ENCODE assay signal across 24 mouse cellular contexts in the genomic region with DNA sequence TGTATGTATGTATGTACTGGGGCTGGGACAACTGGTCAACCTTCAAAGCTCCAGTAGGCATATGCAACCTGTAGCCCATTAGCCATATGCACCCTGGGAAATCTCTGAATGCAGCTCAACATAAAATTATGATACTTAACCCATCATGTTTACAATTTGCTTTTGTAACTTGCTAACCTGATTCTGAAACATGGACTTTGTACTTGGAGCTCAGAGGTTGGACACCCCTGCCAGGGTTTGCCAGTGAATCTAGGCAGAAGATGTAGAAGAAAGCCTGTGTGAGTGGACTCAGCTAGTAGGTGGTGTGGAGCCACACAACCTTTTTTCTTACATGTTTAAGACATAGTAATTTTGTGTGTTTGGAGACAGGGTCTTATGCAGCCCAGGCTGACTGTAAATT.
DNase-seq lines count a peak whose midpoint lies in the region; ATAC-seq and TF ChIP-seq lines count a peak whose summit lies in the region.
"Had no signal": no experiment of that assay in that cellular context is flagged by ENCODE, and none has a peak within 500 bp of the region (broad histone marks: within the 10 kb centered on the region; RNA-seq: fewer than 3 reads in every experiment).

No protein-coding gene starts in this region.

- H3K36me3 ChIP-seq in liver, adult 2 months (ENCODE audit: control insufficient read depth, insufficient read depth, low read length) = no peaks in the 10 kb centered on the region
- no peaks in the 10 kb centered on the region for H3K36me3 ChIP-seq in splenic B cell, adult 2 months (ENCODE audit: control insufficient read depth, insufficient read depth, low read length, poor library complexity, severe bottlenecking)
- H3K36me3 ChIP-seq in forebrain, embryonic 10.5 days (replicated peaks) = no peaks in the 10 kb centered on the region
- H3K36me3 ChIP-seq: embryonic facial prominence, embryonic 10.5 days; embryonic facial prominence, embryonic 12.5 days; forebrain, embryonic 15.5 days; G1E had no signal

- TF ChIP-seq CTCF in liver, adult 2 months (IDR thresholded peaks at IDR 0.05; ENCODE audit: low read depth, low read length) = no peak

- TF ChIP-seq POLR2A in liver, adult 2 months (IDR thresholded peaks at IDR 0.05; ENCODE audit: extremely low read depth, insufficient read depth, low read length) = no peak

- peak; percentile 32 for DNase-seq in CD4-positive, CD25-positive, alpha-beta regulatory T cell, adult 2 months (ENCODE audit: low read depth, low spot score)
- peak; percentile 93 for DNase-seq in liver, adult 2 months (ENCODE audit: extremely low read depth, low read depth, low spot score)
- DNase-seq in liver = no peak
- peak; percentile 6 for DNase-seq in induced T-regulatory cell, adult 2 months (ENCODE audit: low read depth)
- peak; percentile 19 for DNase-seq in splenic B cell, adult 2 months (ENCODE audit: low read depth, low spot score)
- DNase-seq in forebrain, embryonic 10.5 days (ENCODE audit: extremely low spot score, low spot score) = no peak
- DNase-seq: adrenal gland, adult 8-10 months; adrenal gland, postnatal 14 days; adrenal gland, postnatal 36 days; B cell, adult 2 months; cerebellum, adult 11-12 months; cerebellum, adult 2 months; cerebellum, adult 9-10 months; cerebellum, postnatal 10 days; cerebellum, postnatal 25 days; forebrain, postnatal 0 days had no signal

- H3K9ac ChIP-seq in liver, adult 2 months (ENCODE audit: low read depth, low read length) = no peak overlapping the region
- H3K9ac ChIP-seq: embryonic facial prominence, embryonic 12.5 days; forebrain, embryonic 13.5 days; forebrain, embryonic 15.5 days; forebrain, postnatal 0 days had no signal

- H3K79me2 ChIP-seq in liver, adult 2 months (ENCODE audit: control insufficient read depth, insufficient read depth, low read length) = no peaks in the 10 kb centered on the region

- ATAC-seq in CD4-positive, CD25-positive, alpha-beta regulatory T cell, adult 4 months = no peak
- ATAC-seq: activated CD4-positive, CD25-positive, alpha-beta regulatory T cell, adult 4 months; forebrain, embryonic 13.5 days; forebrain, embryonic 15.5 days; forebrain, postnatal 0 days; Patski had no signal

- H3K4me1 ChIP-seq in liver, adult 2 months (ENCODE audit: control insufficient read depth, insufficient read depth, low read length) = peaks cover 25% of the 10 kb centered on the region
- H3K4me1 ChIP-seq in forebrain, embryonic 10.5 days = peaks cover 28% of the 10 kb centered on the region

- no peak overlapping the region for H3K4me3 ChIP-seq in liver, adult 2 months (ENCODE audit: insufficient read depth, low read depth, low read length)
- H3K4me3 ChIP-seq in forebrain, embryonic 10.5 days = no peak overlapping the region
- H3K4me3 ChIP-seq: embryonic facial prominence, embryonic 10.5 days; embryonic facial prominence, embryonic 12.5 days; forebrain, embryonic 13.5 days; forebrain, embryonic 15.5 days had no signal

- H3K27ac ChIP-seq in liver, adult 2 months (replicated peaks; ENCODE audit: insufficient read depth, low read depth, low read length) = no peak overlapping the region
- no peak overlapping the region for H3K27ac ChIP-seq in forebrain, embryonic 10.5 days
- H3K27ac ChIP-seq: embryonic facial prominence, embryonic 10.5 days; embryonic facial prominence, embryonic 12.5 days; forebrain, embryonic 13.5 days; forebrain, embryonic 15.5 days had no signal

- H3K9me3 ChIP-seq in forebrain, embryonic 10.5 days = no peaks in the 10 kb centered on the region
- H3K9me3 ChIP-seq: embryonic facial prominence, embryonic 10.5 days; embryonic facial prominence, embryonic 12.5 days; forebrain, embryonic 13.5 days; forebrain, embryonic 15.5 days; G1E had no signal

- H3K27me3 ChIP-seq in liver, adult 2 months (ENCODE audit: control insufficient read depth, insufficient read depth, low read length) = no peaks in the 10 kb centered on the region
- no peaks in the 10 kb centered on the region for H3K27me3 ChIP-seq in splenic B cell, adult 2 months (ENCODE audit: control insufficient read depth, insufficient read depth, low read length, poor library complexity, severe bottlenecking)
- peaks cover 78% of the 10 kb centered on the region for H3K27me3 ChIP-seq in forebrain, embryonic 10.5 days (ENCODE audit: poor library complexity, severe bottlenecking)
- H3K27me3 ChIP-seq: forebrain, embryonic 15.5 days; Patski had no signal

Comparison
In these comparisons a context has a peak if more than half of its experiments do, and no peak if none do; other contexts are left out.
1. DNase-seq: peak in CD4-positive, CD25-positive, alpha-beta regulatory T cell, adult 2 months (single experiment), liver, adult 2 months (single experiment), induced T-regulatory cell, adult 2 months (single experiment) and splenic B cell, adult 2 months (single experiment); none in liver (single experiment) and forebrain, embryonic 10.5 days (single experiment).